Mouse (Mus musculus) kidney, embryonic 16.5 days (tissue): Measurements from ENCODE around the gene Zfp667. TPM values are rescaled to one million over a fixed set of nuclear protein-coding genes. Genes with fewer than 3 reads are reported as not detected.
"Not testable (repeated sequence)": the region's sequence is repeated elsewhere in the genome, so short reads cannot be mapped to it uniquely, and the experiment has no call there.

Experiments used
- ATAC-seq: fragments of 200-750 bp; cut with Nextera tagmentation; 2 replicates; pipeline ENCODE4 v1.8.0; 2017; ENCODE audit warnings: moderate TSS enrichment; ENCODE audit not compliant: low FRiP score, low TSS enrichment
- H3K27ac ChIP-seq: fragments of 300-500 bp; sonication (generic); 2 replicates; pipeline ENCODE4 v1.5.1; 2014; ENCODE audit warnings: low read length
- H3K27me3 ChIP-seq: fragments of 300-500 bp; sonication (generic); 2 replicates; pipeline ENCODE4 v1.6.1; 2014; ENCODE audit warnings: low read length, control low read depth, mixed read lengths; ENCODE audit not compliant: insufficient read depth
- H3K36me3 ChIP-seq: fragments of 300-500 bp; sonication (generic); 2 replicates; pipeline ENCODE4 v1.6.1; 2014; ENCODE audit warnings: low read length, control low read depth, mixed read lengths; ENCODE audit not compliant: insufficient read depth
- H3K4me1 ChIP-seq: fragments of 300-500 bp; sonication (generic); 2 replicates; pipeline ENCODE4 v1.6.1; 2014; ENCODE audit warnings: low read length, control low read depth, mixed read lengths; ENCODE audit not compliant: insufficient read depth
- H3K4me2 ChIP-seq: fragments of 300-500 bp; sonication (generic); replicated peaks from 2 replicates; pipeline ENCODE4 v1.6.1; 2014; ENCODE audit warnings: low read depth, low read length
- H3K4me3 ChIP-seq: fragments of 300-500 bp; sonication (generic); 2 replicates; pipeline ENCODE4 v1.5.1; 2014; ENCODE audit warnings: mild to moderate bottlenecking, low read length
- H3K9ac ChIP-seq: fragments of 300-500 bp; sonication (generic); replicated peaks from 2 replicates; pipeline ENCODE4 v1.6.1; 2014; ENCODE audit warnings: low read length
- H3K9me3 ChIP-seq: fragments of 300-500 bp; sonication (generic); 2 replicates; pipeline ENCODE4 v1.6.1; 2016; ENCODE audit warnings: low read length, control low read depth
- WGBS: fragments of 180-500 bp; shearing (Covaris S2); extraction: QIAGEN DNeasy Blood & Tissue Kit; methylation state at CpG from one replicate; pipeline ENCODE4 v1.1.7; 2014; 5-methylcytosine and 5-hydroxymethylcytosine counted together
- polyA plus RNA-seq: library from polyadenylated mRNA; unstranded; fragments of >200 nt; fragmentation: Nextera tagmentation; extraction: Ambion mirVana; gene quantifications from 2 replicates; pipeline ENCODE4 v1.2.1, GENCODE M21; 2015

The Zfp667 gene
- polyA plus RNA-seq, 1 experiment from 2014 or later, result 4.9 TPM

DNA sequence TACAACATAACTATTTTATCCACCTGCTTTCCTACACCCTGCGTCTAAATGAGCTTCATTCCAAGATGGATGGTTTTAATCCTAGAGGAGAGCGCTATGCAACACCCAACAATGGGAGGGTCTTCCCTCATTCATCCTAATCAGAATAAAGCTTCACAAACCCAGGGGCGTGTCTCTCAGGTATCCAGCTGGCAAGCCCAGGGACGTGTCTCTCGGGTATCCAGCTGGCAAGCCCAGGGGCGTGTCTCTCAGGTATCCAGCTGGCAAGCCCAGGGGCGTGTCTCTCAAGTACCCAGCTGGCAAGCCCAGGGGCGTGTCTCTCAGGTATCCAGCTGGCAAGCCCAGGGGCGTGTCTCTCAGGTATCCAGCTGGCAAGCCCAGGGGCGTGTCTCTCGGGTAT is 14.4 kb downstream of the Zfp667 start:
- H3K36me3 ChIP-seq, result peaks cover 16% of the 10 kb centered on the region; the same call in 1 of the 2 replicates
- WGBS, result 76% methylated on average over 11 of the region's 11 CpGs
- H3K27ac ChIP-seq, H3K9me3 ChIP-seq, ATAC-seq, H3K9ac ChIP-seq, H3K4me1 ChIP-seq, H3K4me2 ChIP-seq, H3K27me3 ChIP-seq, H3K4me3 ChIP-seq: not testable (repeated sequence)

DNA sequence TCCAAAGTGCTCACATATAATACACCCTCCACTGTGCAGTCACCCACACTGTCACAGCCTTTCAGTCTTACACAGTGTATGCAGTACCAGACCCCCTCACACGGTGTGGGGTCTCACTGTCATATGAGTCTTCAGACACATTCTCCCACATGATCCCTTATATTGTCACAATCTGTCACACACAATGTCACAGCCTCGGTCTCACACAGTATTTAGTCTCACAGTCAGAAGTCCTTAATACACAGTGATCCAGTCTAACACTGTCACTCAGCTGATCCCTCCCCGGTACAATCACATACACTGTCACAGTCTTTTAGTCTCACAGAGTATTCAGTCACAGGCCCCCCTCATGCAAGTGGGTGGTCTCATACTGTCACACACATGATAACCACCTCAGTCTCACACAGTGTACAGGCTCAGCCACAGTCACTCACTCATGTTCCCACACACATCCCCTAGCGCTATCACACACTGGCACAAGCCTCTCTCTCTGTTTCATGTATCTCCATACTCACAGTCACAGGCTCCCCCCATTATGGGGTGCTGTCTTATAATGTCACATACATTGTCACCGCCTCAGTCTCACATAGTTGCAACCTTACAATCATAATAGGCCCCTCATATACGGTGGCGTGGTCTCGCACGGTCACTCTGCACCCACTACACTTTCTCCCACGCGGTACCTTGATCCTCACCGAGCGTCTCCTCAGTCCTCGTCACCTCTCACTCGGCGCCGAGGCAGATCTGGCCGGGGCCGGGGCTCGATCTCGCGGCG is 44.3 kb downstream of the Zfp667 start:
- Histone ChIP-seq H3K36me3 (peaks cover 6% of the 10 kb centered on the region; the same call in 1 of the 2 replicates), H3K27ac (peak overlapping the region; percentile 88), H3K9ac (peak overlapping the region; percentile 90), H3K27me3 (no peaks in the 10 kb centered on the region), H3K4me2 (peak overlapping the region; percentile 76), H3K4me1 (peaks cover 3% of the 10 kb centered on the region), H3K9me3 (no peaks in the 10 kb centered on the region), H3K4me3 (peak overlapping the region; percentile 69)
- WGBS, result 14% methylated on average over 23 of the region's 23 CpGs
- ATAC-seq, result peak; percentile 86

DNA sequence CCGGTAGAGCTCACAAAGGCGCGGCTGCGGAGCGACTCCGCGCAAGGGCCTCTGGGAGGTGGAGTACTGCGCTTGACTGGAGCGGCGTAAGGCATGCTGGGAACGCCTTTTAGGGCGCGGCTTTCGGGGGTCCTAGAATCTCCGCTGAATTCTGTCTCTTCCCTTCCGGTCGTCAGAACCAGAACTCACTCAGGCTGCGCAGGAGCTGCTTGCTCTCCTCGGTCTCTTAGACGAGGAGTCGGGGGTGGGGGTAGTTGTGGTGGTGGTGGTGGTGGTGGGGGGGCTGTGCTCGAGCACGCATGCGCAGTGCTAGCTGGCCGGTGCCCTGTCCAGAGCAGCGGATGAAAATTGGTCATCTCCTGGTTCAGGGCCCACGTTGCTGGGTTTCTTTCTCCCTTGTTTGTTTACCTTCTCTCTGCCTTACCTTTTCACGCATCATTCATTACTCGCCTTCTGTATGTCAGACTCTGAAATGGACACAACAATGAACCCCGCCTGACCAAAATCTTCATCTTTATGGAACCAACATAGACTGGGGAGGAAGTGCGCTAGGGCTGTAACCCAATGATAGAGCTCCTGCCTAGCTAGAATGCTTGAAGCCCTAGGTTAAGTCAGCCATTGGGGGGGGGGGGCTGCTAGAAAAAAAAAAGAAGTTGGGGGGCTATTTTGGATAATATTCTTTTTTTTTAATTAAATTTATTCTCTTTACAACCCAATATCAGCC is 45.0 kb downstream of the Zfp667 start, which contains the start of gene Zfp583:
TSS of gene Zfp583 (minus strand) at position 53 of the 724 bp plus-strand sequence.
- no peaks in the 10 kb centered on the region for H3K27me3 ChIP-seq
- peak within 1 kb of the TSS; percentile 90 for H3K9ac ChIP-seq
- peak within 1 kb of the TSS; percentile 88 for H3K27ac ChIP-seq
- ATAC-seq, result peak; percentile 97
- 5% methylated on average over 31 of the region's 31 CpGs for WGBS
- H3K36me3 ChIP-seq, result peaks cover 4% of the 10 kb centered on the region; the same call in 1 of the 2 replicates
- no peaks in the 10 kb centered on the region for H3K9me3 ChIP-seq
- peak within 1 kb of the TSS; percentile 76 for H3K4me2 ChIP-seq
- peaks cover 3% of the 10 kb centered on the region for H3K4me1 ChIP-seq
- peak within 1 kb of the TSS; percentile 69 for H3K4me3 ChIP-seq

DNA sequence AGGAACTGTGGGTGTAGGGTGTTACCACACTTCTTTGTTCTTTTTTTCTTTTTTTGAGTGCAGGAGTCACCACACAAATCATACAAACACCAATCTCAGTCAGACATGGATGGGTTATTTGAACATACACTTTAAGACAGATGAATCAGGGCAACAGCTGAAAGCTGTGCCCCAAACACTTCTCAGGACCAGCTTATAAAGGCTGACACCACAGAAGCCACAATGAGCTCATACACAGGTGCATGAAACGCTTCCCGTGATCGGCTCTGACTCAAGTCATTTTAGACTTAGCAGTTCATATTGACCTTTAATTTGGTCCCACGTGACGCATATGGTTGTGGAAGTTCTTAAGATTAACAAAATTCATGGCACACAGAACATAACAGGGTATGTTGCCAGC is 53.5 kb downstream of the Zfp667 start:
- no peak for ATAC-seq
- H3K9me3 ChIP-seq, result no peaks in the 10 kb centered on the region
- no peaks in the 10 kb centered on the region for H3K4me1 ChIP-seq
- H3K27me3 ChIP-seq, result no peaks in the 10 kb centered on the region
- H3K9ac ChIP-seq, result no peak overlapping the region
- WGBS, result 86% methylated on average over 5 of the region's 5 CpGs
- no peaks in the 10 kb centered on the region for H3K36me3 ChIP-seq
- H3K4me2 ChIP-seq, result no peak overlapping the region
- no peak overlapping the region for H3K27ac ChIP-seq
- H3K4me3 ChIP-seq, result no peak overlapping the region

DNA sequence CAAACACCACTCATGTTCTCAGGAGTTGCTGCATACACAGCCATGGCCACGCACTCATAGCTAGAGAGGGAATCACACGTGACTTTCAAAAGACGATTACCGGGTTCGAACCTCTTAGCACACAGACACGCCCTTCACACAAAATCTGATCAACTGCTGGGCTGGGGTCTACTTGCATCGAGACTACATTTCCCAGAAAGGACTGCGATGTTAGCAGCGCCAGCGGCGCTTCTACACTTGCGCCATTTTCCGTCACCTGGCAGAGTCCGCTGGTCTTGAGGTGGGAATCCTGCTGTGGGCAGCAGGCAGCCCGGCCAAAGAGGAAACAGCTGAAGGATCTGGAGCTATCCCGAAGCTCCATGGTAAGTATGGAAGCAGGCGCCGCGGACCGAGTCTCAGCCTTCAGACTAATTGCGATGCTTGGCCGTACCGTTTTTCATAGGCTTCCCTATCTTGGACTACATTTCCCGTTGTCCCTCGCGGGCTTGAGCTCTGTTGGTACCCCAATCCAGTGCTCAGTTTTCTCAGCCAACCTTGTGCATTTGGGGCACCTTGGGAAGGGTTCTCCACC is 57.2 kb downstream of the Zfp667 start, which contains the start of gene Gm3854:
TSS of gene Gm3854 (plus strand) at position 259 of the 571 bp plus-strand sequence.
- Histone ChIP-seq H3K27me3 (no peaks in the 10 kb centered on the region), H3K4me3 (peak within 1 kb of the TSS; percentile 75), H3K4me1 (no peaks in the 10 kb centered on the region), H3K4me2 (peak within 1 kb of the TSS; percentile 54), H3K27ac (no peak within 1 kb of the TSS), H3K36me3 (no peaks in the 10 kb centered on the region), H3K9me3 (no peaks in the 10 kb centered on the region), H3K9ac (peak within 1 kb of the TSS; percentile 74)
- peak; percentile 95 for ATAC-seq
- WGBS, result under 1% methylated on average over 26 of the region's 26 CpGs

DNA sequence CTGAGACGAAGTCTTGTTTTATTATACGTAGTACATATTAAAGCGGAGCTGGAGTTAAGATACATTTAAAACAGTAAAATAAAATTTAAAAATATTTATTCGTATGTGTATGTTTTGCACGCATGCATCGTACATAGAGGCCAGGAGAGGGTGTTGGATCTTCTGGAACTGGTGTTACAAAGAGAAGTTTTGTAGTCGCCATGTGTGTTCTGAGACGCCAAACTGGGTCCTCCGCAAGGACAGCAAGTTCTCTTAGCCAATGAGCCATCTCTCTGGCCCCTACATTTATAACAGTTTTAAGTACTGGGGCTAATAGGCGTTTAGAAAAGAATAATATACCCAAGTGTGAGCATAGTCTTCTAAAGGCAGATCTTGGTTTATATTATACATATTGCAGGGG is 57.7 kb downstream of the Zfp667 start:
- 34% methylated on average over 10 of the region's 10 CpGs for WGBS
- Histone ChIP-seq H3K27ac (no peak overlapping the region), H3K36me3 (no peaks in the 10 kb centered on the region), H3K27me3 (no peaks in the 10 kb centered on the region), H3K9ac (peak overlapping the region; percentile 74), H3K9me3 (no peaks in the 10 kb centered on the region), H3K4me3 (peak overlapping the region; percentile 75), H3K4me1 (no peaks in the 10 kb centered on the region), H3K4me2 (peak overlapping the region; percentile 54)
- ATAC-seq, result no peak

Other genes starting within 250 kb of the Zfp667 start
- not detected in 2 replicates for gene Nlrp4c, start 241.4 kb upstream of the Zfp667 start, polyA plus RNA-seq
- 27.7 and 31.8 TPM in 2 replicates for gene Zfp787, start 130.6 kb upstream of the Zfp667 start, polyA plus RNA-seq
- gene Zfp444, start 114.4 kb upstream of the Zfp667 start, polyA plus RNA-seq, result 69.9 and 73.5 TPM in 2 replicates
- gene Galp, start 89.5 kb upstream of the Zfp667 start, polyA plus RNA-seq, result not detected in 2 replicates
- not detected in 2 replicates for gene Zscan5b, start 64.3 kb upstream of the Zfp667 start, polyA plus RNA-seq
- gene Epp13, start 33.9 kb upstream of the Zfp667 start, polyA plus RNA-seq, result not detected in 2 replicates
- 5.8 and 6.3 TPM in 2 replicates for gene Zfp583, start 44.7 kb downstream of the Zfp667 start, polyA plus RNA-seq
- gene Gm3854, start 57.2 kb downstream of the Zfp667 start, polyA plus RNA-seq, result 2.3 TPM in 2 replicates
- gene Zfp78, start 76.7 kb downstream of the Zfp667 start, polyA plus RNA-seq, result 1.6 and 3.9 TPM in 2 replicates
- 8.9 and 9.0 TPM in 2 replicates for gene Zfp28, start 96.7 kb downstream of the Zfp667 start, polyA plus RNA-seq
- 0.35 TPM in 1 of 2 replicates, not detected in the other for gene Smim17, start 112.1 kb downstream of the Zfp667 start, polyA plus RNA-seq
- not detected in 2 replicates for gene Gm20715, start 123.7 kb downstream of the Zfp667 start, polyA plus RNA-seq
- not detected in 2 replicates for gene Olfr1344, start 152.1 kb downstream of the Zfp667 start, polyA plus RNA-seq
- gene Olfr1336, start 169.6 kb downstream of the Zfp667 start, polyA plus RNA-seq, result not detected in 2 replicates
- not detected in 2 replicates for gene Olfr1346, start 180.5 kb downstream of the Zfp667 start, polyA plus RNA-seq
- gene Olfr5, start 200.4 kb downstream of the Zfp667 start, polyA plus RNA-seq, result not detected in 2 replicates
- not detected in 2 replicates for gene Olfr1347, start 213.2 kb downstream of the Zfp667 start, polyA plus RNA-seq
- gene Olfr1348, start 222.2 kb downstream of the Zfp667 start, polyA plus RNA-seq, result not detected in 2 replicates
- not detected in 2 replicates for gene Olfr1349, start 236.4 kb downstream of the Zfp667 start, polyA plus RNA-seq